Mouse (Mus musculus) CH12.LX (cell line): ENCODE measurements at regions not wholly inside any gene's neighbourhood (a gene's known extent, or its start where the extent isn't known, plus 50 kb on each side); places are given as distances from the start of the nearest gene placed in this dataset.

ENCODE experiments used
- CHD1 ChIP-seq: IDR thresholded peaks from 2 replicates; pipeline ENCODE4 v1.6.1; 2012; ENCODE audit warnings: low read depth, low read length, improper control_type of control experiment, inconsistent platforms
- MAZ ChIP-seq: IDR thresholded peaks from 2 replicates; pipeline ENCODE4 v1.6.1; 2012; ENCODE audit warnings: low read depth, mild to moderate bottlenecking, inconsistent platforms, low read length, improper control_type of control experiment, moderate library complexity

GRCm38 (mm10) chr3:52534118-52534517, 266.0 kb downstream of the Foxo1 start:
- TF ChIP-seq MAZ (no peak), CHD1 (no peak)
